Mouse (Mus musculus) lung, postnatal 4 days (tissue): ENCODE data around the gene Cggbp1.
A peak's percentile ranks its signal among the peaks of the same experiment; 100 is the strongest.

Experiments used
- DNase-seq, 2 experiments: peaks; one replicate each; pipeline ENCODE4 v3.0.0; 2021

The Cggbp1 gene

DNA sequence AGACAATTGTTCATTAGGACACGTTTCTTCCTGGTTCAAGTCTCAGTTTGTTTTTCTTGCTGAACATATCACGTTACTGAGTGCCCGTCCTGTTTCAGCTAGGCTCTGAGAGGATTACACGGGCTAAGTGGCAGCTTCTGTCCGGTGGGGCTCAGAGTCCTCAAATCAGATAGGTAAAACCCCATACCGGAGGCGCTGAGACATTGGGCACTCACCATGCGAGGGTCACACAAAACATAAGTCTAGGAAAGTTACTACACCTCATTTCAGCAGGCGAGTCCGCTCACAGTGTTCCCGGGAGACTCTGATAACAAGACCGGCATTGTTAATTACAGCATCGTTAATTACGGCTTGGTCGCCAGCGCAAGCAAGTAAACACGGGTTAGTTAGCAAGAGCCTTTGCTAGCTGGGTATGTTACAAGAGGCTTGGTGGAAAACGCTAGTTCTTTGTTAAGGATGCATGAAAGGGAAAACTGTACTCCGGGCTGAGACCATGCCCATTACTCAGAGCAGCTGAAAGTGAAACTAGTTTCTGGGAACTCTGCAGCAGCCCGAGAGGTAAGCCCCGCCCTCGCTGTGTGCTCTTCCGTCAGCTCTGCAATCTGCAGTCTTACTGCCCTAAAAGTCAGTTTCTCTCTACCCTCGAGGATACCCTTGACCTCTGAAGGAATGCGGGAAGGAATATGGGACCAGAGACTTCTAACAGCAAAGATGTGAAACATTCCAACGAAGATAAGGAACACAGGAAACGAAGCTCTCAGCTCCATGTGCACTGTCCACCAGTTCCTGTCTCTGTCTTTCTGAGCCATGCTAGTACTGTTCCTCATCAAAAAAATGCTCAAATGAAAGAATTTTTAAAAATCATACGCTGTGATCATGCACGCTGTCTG lies 21.9 kb downstream of the Cggbp1 start:
- peak; percentile 72 to 77 for DNase-seq

DNA sequence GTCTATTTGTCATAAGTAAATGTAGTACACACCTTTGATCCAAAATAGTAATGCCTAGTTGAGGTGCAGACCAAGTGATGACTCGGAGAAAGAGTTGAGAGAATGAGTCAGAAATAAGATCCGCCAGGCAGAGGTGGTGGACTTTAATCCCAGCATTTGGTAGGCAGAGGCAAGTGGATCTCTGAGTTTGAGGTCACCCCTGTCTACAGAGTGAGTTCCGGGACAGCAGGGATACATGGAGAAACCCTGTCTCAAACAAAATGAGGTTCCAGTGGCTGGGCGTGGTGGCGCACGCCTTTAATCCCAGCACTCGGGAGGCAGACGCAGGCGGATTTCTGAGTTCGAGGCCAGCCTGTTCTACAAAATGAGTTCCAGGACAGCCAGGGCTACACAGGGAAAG lies 23.6 kb downstream of the Cggbp1 start:
- DNase-seq = no peak

DNA sequence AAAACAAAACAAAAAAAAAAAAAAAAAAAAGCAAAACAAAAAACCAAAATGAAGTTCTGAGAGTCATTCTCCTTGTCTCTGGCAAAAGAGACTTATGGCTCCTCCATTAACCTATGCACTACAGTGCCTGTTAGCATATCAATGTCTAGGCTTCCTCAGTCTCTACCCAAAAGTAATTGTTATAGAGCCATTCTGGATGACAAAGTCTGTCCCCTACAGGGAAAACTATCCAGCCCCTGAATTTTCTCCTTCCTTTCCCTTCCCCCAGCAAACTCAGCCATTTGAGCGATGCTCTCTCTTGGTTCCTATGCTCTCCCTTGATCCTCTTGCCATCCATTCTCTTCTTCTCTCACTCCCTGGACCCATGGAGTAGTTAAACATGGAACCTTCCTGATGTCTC lies 24.0 kb downstream of the Cggbp1 start:
- no peak for DNase-seq

GRCm38 (mm10) chr16:64876631-64877265 lies 25.0 kb downstream of the Cggbp1 start:
- no peak for DNase-seq

DNA sequence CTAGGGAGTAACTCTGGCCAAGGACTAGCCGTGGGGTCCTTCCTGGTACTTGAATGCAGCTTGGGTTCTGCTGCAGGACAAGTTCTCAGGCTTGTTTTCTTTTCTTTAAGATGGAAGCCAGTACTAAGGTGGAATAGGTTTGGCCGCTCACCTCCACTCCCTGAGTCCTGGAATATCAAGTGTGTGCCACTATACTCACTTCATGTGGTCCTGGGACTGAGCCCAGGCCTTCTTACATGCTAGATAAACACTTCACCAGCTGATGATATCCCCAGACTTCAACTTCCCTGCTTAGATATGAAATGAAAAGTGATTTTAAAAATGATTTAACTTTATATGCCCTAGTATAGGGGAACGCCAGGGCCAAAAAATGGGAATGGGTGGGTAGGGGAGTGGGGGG lies 25.5 kb downstream of the Cggbp1 start:
- peak; percentile 17 to 41 for DNase-seq

DNA sequence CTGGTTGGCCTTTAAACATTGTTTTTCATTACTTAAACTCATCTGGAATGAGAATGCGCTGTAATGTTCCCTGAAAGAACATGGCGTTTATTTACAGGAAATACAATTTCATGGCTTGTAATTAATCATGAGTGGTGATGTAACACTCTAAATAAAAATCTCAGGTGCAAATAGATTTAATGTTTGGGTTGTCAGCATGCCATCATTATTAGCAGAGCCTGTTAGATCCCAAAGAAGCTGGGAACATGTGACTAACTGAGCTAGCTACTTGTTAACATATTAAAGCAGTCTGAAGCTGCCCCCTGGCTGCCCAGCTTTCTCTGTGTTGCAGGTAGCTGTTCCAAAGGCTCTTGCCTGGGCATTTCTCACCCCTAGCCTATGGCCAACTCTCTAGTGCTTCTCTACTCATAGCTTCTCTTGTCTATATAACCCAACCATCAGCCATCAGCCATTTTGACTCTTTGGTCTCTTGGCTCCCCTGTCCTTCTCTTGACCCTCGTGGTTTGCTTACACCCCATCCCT lies 26.9 kb downstream of the Cggbp1 start:
- DNase-seq = no peak

GRCm38 (mm10) chr16:64879735-64880134 lies 27.9 kb downstream of the Cggbp1 start:
- no peak for DNase-seq

- no peak for DNase-seq
These were observed 29.2 kb downstream of the Cggbp1 start for GRCm38 (mm10) chr16:64880986-64881385.

DNA sequence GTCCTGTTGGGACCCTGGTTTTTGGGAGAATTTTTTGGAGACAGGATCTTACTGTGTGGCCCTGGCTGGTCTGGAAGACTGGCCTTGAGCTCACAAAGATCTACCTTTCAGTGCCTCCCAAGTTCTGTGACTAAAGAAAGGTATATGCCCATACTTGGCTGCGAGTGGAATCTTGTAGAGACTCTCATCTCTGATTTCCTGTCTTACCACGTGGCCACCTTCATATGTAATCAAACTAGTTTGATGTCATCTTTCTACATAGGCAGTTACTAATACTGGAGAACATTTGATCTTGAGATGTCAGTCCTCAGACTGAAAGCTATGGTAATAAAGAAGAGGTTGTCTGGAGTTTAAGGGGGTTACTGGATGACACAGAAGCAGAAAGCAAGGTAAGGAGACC lies 29.6 kb downstream of the Cggbp1 start:
- no peak for DNase-seq

DNA sequence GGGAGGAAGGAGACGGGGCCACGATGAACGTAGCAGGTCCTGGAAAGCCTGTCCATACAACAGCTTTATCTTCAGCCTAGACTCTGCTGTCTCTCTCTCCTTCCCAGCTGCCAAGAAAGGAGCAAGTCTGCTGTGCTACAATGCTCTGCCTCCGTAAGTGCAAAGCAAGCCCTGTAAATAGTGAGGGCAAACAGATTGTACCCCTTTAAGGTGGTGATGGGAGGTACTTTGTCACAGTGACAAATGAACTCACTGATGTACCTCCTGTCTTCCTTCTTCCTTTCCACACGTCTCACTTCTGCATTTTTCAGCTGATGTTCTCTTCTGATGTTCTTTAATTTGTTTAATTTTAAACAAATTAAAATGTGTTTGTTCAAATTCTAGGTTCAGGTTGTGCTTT lies 32.1 kb downstream of the Cggbp1 start:
- no peak for DNase-seq

GRCm38 (mm10) chr16:64884420-64884838 lies 32.6 kb downstream of the Cggbp1 start:
- DNase-seq = no peak

- no peak for DNase-seq
These were observed 33.3 kb downstream of the Cggbp1 start for GRCm38 (mm10) chr16:64885142-64885541.

- no peak for DNase-seq
These were observed 33.8 kb downstream of the Cggbp1 start for GRCm38 (mm10) chr16:64885547-64885946.

GRCm38 (mm10) chr16:64889496-64889895 lies 37.7 kb downstream of the Cggbp1 start:
- DNase-seq = no peak

DNA sequence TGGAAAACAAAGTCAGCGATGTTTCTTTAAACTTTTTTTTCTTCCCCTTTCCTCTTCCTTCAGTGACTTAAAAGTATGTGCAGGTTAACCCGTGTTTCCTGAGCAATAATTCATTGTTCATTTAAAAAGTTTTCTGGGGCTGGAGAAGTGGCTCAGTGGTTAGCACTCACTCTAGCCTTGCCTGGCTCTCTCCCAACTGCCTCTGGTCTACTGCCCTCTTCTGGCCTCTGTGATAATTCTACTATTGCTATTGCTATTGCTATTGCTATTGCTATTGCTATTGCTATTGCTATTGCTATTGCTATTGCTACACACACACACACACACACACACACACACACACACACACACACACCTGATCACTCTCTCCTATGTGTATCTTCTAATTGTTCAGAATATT lies 47.3 kb downstream of the Cggbp1 start:
- peak in 1 of 2 experiments; percentile 17 for DNase-seq

DNA sequence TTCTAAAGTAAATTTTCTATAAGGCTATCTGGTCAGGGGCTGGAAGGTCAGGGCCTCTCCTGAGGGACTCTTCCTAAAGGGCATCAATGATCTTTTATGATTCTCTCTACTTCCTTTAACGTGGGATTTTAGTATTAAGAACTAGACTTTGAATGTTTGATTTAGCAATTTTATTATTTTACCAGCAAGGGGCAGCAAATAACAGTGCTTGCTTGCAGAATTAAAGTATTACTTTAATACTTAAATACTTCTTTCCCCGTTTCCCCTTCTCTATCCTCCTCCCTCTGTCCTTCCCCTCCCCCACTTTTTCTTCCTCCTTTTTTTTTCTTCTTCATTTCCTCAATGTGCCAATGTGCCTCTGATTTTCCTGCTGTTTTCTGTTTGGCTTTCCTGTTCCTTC lies 51.5 kb downstream of the Cggbp1 start:
- DNase-seq = no peak

- DNase-seq = no peak
These were observed 55.3 kb downstream of the Cggbp1 start for GRCm38 (mm10) chr16:64907112-64907511.

- no peak for DNase-seq
These were observed 57.0 kb downstream of the Cggbp1 start for GRCm38 (mm10) chr16:64908747-64909146.
